Mouse (Mus musculus): ENCODE results near the gene Tspan3. TPM values are rescaled to one million over a fixed set of nuclear protein-coding genes. Genes with fewer than 3 reads are reported as not detected.
A peak's percentile ranks its signal among the peaks of the same experiment; 100 is the strongest.

Gene Tspan3
- polyA plus RNA-seq, 2 experiments from 2014 or later, result 49.3 to 51.4 TPM

- ATAC-seq, result no peak
Observed at GRCm38 (mm10) chr9:56154572-56154971, 10.7 kb downstream of the Tspan3 start.

DNA sequence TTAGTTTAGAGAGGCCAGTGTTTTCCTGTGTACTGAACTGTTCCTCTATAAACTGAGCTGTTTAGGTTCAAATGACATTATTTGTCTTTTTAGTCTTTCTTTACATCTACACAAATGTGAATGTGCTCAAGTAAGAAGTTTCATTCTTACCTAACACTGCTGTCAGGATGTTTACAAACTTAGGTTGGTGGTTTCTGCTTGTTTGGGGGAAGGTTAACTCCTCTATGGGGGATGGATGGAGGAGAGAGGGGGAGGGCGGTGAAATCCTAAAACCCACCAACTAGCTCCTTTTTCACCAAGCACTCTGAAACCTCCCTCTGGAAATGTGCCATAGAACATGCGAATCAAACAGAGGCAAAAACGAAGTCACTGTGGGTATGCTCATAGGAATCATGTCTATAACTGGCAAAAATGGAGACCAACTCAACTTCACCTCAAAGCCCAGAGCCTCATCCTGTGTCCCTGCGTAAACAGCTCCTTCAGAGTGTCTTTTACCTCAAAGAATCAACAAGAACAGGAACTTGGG is 12.7 kb downstream of the Tspan3 start:
- ATAC-seq, result peak; percentile 70

GRCm38 (mm10) chr9:56151745-56152481 is 13.4 kb downstream of the Tspan3 start:
- ATAC-seq, result peak; percentile 46

DNA sequence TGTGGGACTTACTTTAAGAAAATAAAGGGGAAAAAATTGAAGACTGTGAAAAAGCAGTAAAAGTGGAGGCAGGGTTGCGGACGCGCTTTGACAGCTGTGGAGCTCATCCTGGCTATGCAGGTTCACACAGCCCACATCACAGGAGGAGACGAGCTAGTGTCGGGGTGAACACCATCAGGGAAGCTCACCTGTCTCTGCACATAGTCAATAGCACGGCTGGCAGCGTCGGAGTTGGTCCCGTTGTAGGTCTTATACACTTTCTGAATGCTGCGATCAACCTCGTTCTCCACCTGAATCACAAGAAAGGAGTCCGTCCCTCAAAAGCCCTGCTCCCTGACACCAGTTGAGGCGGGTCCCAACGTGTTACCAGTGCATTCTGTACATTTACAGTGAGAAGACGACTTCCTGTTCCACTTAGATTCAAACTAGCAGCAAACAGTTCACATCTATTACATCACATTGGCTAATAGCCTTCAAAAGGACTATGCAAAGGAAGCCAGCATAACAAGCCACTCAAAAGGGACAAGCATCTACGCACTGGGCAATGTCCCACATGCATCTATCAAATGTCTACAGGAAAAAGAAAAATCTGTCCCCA is 18.9 kb downstream of the Tspan3 start:
- peak; percentile 65 for ATAC-seq

GRCm38 (mm10) chr9:56144366-56145003 is 20.8 kb downstream of the Tspan3 start:
- ATAC-seq, result peak; percentile 60

DNA sequence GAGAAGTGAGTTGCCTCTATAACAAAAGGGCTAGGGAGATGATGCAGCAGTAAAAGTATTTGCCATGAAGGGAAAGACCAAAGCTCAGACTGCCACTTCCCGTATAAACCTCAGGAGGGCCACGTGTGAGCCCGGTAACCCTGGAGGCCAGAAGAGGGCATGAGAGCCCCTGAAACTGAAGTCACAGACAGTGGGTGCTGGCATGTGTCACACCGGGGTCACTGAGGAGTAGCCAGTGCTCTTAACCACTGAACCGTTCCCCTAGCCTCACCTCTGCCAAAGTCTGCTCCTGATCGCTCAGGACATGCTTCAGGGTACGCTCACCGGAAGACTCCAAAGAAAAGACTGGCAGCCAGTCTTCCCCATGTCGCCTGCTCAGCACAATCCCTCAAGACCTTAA is 23.5 kb downstream of the Tspan3 start:
- ATAC-seq, result no peak

DNA sequence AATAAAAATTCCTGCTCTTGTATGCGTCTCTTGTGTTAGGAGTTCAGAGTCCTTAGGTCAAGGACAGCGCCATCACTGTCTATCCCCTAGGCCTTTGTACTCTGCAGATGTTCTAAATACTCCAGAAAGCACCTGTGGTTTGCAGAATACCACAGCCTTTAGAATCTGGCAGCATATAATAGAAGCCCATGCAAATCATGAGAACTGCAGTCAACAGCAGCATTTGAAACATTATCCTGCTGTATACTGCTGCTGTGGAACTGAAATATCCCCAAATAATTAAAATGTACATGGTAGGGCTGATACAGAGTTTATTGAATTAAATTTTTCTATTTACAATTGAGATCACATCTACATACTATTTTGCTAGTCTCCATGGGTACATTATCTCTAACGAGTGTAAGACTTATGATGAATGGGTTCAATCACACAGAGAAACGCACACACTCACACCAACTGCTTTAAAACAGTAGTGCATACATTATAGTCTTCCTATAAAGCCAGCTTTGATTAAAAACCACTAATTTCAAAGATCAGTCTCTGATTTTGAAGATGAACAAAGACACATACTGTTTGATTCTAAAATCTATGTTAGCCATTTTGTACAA is 29.6 kb downstream of the Tspan3 start:
- no peak for ATAC-seq

GRCm38 (mm10) chr9:56134614-56135013 is 30.7 kb downstream of the Tspan3 start:
- ATAC-seq, result no peak

GRCm38 (mm10) chr9:56133970-56134369 is 31.3 kb downstream of the Tspan3 start:
- no peak for ATAC-seq

DNA sequence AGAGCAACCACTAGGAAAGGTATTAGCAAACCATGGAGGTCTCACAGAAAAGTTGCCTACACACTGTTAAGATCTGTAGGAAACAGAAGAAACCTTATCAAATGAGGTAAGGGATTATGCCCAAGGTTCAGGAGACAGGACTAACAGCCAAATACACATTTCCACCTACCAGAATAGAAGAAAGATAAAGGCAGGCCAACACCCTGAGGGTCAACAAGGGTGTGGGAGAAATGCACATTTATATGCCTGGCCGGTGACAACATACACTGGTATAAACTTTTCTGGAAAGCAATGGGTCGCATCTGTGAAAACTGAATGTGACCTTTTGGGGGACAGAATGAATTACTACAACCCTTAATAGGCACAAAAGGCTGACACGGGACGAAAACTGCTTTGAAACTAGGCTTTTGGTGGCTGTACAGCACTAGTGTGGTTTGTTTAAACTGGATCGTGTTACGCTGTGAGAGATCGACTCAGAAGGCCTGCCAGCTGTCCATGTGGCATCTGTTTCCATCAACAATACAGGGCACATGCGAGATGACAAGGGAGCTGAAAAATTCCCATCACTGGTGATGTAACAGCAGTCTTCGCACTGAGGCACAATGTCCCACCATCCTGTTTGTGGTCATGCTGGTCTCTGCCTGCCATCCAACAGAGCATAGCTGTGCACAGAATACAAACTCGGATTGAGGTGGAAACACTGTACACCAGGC is 33.3 kb downstream of the Tspan3 start:
- no peak for ATAC-seq

DNA sequence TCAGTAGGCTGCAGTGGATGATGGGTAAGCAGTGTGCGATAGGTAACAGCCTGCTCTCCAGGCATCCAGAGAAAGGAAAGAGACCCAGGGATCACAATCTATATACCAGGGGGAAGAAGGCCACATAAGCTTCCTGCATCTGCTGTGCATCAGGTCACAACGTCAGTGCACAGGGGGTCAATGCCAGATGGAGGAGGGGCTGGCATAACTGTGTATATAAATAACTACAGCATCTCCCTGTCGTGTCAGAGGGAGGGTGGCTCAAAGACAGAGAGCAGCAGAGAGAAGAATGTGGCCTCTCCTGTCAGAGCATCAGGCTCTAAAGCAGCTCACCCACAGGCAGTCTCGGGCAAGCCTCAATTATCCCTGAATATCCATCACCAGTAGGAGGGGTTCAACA is 34.7 kb downstream of the Tspan3 start:
- no peak for ATAC-seq

GRCm38 (mm10) chr9:56129951-56130350 is 35.3 kb downstream of the Tspan3 start:
- ATAC-seq, result no peak

GRCm38 (mm10) chr9:56128331-56128730 is 36.9 kb downstream of the Tspan3 start:
- ATAC-seq, result peak; percentile 65

- no peak for ATAC-seq
Observed at GRCm38 (mm10) chr9:56126453-56127173, 38.7 kb downstream of the Tspan3 start.

DNA sequence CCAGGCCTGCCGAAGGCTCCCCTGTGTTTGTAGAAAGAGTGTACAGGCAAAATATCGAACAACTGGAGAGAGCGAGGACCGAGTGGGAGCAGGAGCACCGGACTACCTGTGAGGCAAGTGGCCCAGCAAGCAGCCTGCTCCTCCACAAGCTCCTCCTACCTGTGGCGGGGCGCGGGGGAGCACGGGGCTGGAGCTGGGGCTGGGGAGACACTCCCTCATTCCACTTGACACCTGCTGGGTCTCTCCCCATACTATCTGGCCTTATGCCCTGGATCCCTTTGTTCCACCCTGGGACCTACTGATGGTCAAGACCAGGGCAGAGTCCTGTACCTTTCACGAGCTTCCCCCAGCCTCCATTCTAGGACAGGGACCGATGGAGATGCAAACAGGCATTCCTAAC is 40.7 kb downstream of the Tspan3 start:
- ATAC-seq, result no peak

GRCm38 (mm10) chr9:56123613-56124012 is 41.7 kb downstream of the Tspan3 start:
- no peak for ATAC-seq

DNA sequence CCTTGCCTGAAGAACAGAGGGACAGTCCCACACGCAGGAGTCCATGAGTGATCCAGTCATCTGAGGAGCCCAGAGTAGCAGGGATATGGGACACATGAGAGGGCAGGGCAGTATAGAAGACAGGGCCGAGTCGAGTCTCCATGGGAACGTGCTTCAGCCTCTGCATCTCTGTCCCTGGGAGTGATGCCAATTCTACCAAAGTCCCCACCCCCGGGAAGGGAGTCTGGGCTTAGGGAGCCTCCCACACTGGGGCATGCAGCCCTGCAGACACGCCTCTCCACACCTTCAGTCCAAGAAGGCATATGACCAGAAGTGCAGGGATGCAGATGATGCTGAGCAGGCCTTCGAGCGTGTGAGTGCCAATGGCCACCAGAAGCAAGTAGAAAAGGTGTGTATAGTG is 42.3 kb downstream of the Tspan3 start:
- ATAC-seq, result no peak

- ATAC-seq, result no peak
Observed at GRCm38 (mm10) chr9:56121097-56121496, 44.2 kb downstream of the Tspan3 start.

DNA sequence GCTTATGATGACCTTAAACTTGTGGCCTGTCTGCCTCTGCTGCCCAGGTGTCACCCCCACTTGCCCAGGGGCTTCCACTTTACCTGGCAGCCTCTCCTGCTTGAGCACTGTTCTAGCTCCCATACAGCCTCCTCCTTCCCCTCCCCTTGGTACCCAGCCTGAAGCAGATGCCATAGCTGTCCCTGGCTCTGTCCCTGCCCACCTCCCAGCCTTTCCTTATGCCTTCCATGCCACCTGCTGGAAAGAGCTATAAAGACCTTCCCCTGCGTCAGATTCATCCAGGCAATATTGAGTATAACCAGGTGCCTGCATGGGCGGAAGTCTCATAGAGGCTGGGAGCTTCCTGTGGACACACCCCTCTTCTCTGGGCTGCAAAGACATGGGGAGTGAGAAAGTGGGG is 45.6 kb downstream of the Tspan3 start:
- ATAC-seq, result no peak

GRCm38 (mm10) chr9:56118582-56118981 is 46.7 kb downstream of the Tspan3 start:
- peak; percentile 72 for ATAC-seq

DNA sequence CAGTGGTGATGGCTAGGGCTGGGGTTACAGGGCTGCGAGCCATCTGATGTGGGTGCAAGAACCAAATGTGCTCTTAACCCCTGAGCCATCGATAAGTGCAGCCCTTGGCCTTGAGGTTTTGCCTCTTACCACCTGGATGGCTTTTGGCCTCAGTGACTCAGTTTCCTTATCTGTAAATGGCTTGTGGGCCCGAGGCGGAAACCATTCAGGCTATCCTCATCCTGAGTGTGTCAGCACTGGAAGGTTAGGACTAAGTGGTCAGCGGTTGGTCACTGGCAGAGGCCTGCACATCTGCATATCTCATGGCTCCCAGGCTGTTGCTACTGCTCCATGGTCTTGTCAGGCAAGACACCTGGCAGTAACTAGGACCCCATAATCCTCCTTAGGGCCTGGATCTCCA is 47.2 kb downstream of the Tspan3 start:
- no peak for ATAC-seq

- no peak for ATAC-seq
Observed at GRCm38 (mm10) chr9:56108174-56108573, 57.1 kb downstream of the Tspan3 start.

All from CD4-positive, CD25-positive, alpha-beta regulatory T cell, adult 4 months (primary cell).